Mouse (Mus musculus) thymus, postnatal 36 days (tissue): ENCODE measurements around the gene Camp.

Experiments used
- DNase-seq, 2 experiments: peaks; one replicate each; pipeline ENCODE4 v3.0.0; 2022; ENCODE audit warnings: mixed read lengths in 2 of 2

Camp gene

GRCm38 (mm10) chr9:109849312-109849758 lies at the start of gene Camp:
TSS of gene Camp (minus strand) at chr9:109849617.
- DNase-seq = no peak

DNA sequence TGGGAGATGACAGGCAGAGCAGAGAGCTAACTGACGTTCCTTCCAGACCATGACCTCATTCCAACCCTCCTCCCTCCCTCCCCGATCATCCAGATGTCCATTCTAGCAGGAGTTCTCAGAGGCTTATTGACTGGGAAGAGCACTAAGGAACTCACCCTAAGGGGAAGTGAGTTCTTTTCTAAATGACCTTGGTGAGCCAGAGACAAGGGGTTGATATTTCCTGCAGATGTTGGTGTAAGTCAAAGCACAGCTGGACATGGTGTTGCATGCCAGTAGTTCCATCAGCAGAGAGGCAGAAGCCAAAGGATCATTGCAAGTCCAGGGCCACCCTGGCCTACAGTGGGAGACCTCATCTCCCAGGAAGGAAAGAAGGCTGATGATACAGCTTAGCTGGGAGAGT lies 48.6 kb upstream of the Camp start:
- DNase-seq = no peak

- no peak for DNase-seq
Observed at GRCm38 (mm10) chr9:109896253-109897150, 47.1 kb upstream of the Camp start.

GRCm38 (mm10) chr9:109895593-109895992 lies 46.2 kb upstream of the Camp start:
- DNase-seq = no peak

GRCm38 (mm10) chr9:109894413-109895090 lies 45.1 kb upstream of the Camp start:
- DNase-seq = peak; percentile 49 to 57

DNA sequence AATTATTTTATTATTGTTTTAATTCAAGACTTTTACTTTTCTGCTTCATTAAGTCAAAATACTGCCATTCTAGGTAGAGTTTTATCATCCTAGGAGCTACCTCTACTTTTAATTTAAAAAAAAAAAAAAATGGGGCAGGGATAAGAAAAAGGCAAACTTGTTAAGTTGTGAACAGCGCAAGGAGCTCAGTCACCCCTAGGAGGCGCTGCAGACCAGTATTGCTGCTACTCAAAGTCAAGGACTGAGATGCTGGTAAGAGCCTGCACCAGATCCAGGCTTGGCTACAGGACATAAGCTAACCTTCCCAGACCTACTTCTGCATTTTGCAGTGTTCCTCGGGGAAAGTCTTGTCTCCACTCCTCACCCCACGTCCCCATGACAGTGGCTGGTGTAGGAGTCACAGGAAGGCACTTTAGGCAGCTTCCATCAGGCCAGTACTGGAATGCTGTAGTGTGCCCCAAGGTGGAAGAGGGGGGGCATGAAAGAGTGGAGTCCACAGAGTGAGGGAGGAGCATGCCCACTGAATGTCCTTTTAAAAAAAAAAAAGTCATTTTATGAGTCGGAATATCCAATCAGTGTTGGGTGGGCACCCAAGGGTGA lies 43.3 kb upstream of the Camp start:
- DNase-seq = peak; percentile 64 to 68

DNA sequence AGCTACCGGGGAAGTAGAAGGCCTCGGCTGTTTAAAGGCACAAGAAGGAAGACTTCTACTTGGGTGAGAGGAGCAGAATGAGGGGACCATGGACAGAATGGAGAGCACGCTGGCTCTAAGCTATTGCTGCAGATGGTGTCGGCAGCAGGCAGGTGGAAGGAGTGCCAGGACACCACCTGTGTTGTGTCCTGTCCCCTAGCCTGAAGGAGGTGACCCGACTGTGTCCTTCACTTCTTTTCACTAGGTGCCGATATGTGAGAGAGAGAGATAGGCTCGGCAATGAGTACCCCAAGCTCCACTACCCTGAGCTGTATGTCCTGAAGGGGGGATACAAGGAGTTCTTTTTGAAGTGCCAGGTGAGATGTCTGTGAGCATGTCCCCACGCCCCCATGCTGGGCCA lies 42.1 kb upstream of the Camp start:
- DNase-seq = no peak

- DNase-seq = no peak
Observed at GRCm38 (mm10) chr9:109887321-109887720, 37.9 kb upstream of the Camp start.

DNA sequence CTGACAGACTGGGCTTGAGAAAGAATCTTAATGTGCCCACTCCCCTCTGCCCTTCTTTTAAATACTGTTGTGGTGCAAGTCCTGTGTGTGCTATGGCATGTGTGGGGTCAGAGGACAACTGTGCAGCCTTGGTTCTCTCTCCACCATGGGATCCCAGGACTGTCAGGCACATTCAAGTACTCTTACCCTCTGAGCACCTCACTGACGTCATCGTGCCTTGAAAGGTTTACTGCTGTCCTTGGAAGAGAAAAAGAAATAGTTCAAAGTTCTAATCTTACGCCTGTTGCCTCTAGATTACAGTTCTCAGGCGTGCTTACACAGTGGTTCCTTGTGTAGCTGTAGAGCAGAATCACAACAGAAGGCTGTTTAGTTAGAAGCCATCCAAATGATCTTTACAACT lies 36.8 kb upstream of the Camp start:
- DNase-seq = no peak

DNA sequence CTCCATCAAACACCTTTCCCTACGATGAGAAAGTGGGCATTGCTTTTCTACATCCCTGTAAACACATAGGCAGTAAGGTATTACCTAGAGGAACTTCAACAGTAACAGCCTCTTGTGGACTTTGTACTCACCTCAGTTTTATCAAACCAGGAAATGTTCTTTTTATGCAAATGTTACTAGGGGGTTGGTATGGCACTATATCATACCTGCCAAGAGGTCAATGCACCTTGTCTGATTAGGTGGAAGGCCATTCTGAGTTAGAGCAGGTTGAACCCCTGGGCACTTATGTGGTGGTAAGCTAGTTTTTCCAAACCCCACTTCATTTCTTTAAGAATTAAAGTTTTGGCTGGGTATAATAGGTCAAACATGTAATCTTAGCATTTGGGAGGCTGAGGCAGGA lies 29.9 kb upstream of the Camp start:
- no peak for DNase-seq

- DNase-seq = no peak
Observed at GRCm38 (mm10) chr9:109877666-109878065, 28.2 kb upstream of the Camp start.

DNA sequence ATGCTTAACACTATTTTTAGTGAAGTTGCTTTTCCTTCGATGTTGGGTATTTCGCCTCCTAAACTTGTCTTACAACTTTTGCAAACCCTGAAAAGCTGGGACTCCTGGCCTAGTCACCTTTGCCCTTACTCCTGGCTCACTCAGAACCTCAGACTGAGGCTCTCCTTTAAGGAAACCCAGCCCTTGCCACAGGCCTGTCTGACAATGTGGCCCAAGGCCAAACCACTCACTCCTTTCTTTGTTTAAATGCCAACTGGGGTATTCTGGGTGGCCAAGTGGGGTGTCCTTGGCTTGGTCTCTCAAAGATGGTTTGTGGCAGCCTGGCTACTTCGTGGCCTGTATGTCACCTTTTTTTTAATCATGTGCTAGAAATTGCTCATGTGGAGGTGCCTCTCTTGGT lies 27.3 kb upstream of the Camp start:
- DNase-seq = no peak

DNA sequence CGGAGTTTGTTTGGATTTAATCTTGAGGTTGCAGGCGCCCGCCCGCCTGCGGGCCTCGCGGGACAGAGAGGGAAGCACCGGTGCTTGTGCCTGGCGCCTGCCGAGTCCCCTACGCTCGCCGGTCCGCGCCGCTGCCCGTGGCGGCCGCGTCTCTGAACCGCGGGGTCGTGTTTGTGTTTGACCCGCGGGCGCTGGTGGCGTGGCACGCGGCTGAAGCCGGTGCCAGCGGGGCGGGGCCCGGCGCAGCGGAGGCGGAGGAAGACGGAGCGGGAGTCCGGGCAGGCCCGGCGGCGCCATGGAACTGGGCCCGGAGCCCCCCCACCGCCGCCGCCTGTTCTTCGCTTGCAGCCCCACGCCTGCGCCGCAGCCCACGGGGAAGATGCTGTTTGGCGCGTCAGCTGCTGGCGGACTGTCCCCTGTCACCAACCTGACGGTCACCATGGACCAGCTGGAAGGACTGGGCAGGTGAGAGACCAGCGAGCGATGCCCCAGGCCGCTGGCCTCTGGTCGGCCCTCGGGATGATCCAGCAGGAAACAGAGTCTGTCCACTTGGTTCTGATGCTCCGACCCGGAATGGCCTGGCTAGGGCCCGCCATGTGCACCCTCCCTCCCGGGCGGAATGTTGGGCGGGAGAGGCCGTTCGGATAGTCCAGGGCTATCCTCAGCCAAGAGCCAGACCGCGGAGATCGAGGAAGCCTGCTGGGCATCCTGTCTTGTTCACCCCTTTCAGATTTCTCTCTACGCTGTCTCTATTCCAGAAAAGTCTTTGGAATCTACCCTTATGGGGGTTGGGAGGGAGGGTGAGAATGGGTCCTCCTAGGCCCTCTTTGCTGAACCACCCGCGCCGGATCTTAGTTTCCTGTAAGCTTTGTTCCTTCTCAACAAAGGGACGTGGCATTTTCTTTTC lies 26.5 kb upstream of the Camp start:
- DNase-seq = peak; percentile 68 to 73

- peak; percentile 96 to 98 for DNase-seq
Observed at GRCm38 (mm10) chr9:109874797-109875691, 25.6 kb upstream of the Camp start, which contains the start of gene Cdc25a. TSS of gene Cdc25a (plus strand) at chr9:109875579.

DNA sequence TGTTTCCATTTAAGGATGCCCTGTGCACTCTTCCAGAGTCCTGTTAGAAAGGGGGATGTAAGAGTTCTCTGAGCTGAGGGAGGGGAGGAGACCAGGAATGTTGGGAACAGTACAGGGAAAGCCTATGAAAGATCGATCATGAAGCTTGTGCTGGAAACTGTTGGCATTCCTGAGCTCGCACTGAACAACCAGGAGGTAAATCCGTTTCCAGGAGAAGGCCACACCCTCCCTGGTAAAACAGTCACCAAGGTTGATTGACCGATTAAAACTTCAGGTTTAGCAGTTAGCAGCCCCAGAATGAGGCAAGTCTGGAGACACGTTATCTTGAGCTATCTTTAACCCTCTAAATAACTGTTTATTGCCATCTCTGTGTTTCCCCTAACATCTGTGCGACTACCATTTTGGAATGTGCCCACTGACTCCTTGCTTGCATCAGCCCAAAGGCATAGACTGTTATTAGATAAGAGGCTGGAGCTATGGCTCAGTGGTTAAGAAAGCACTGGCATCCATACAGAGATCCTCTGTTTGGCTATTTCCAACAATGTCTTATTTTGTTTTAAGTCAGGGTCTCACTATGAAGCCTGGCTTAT lies 21.7 kb upstream of the Camp start:
- DNase-seq = no peak

GRCm38 (mm10) chr9:109866218-109866617 lies 16.8 kb upstream of the Camp start:
- no peak for DNase-seq

- DNase-seq = no peak
Observed at GRCm38 (mm10) chr9:109863085-109863484, 13.7 kb upstream of the Camp start.

GRCm38 (mm10) chr9:109862397-109863044 lies 13.1 kb upstream of the Camp start:
- DNase-seq = peak; percentile 75 to 83

GRCm38 (mm10) chr9:109855947-109856346 lies 6.5 kb upstream of the Camp start:
- DNase-seq = no peak

DNA sequence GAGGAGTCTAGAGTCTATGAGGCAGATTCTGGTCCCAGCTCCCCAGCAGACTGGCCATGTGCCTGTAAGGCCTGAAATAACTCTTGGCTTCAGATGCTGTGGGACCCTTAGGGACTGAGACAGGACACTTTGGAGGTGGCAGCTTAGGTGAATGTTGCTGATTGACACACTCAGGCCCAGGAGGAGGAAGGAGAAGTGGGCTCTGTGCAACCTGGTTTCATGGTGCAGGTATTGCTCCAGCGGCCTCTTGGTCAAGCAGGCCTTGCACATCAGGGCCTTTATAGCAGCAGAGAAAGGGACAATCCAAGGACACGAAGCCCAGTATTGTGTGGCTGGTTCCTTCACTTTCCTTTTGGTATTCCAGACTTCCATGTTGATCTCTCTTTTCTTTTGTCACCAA lies 4.9 kb upstream of the Camp start:
- no peak for DNase-seq
